13 mouse cellular contexts compared by ENCODE assay signal in the genomic region with DNA sequence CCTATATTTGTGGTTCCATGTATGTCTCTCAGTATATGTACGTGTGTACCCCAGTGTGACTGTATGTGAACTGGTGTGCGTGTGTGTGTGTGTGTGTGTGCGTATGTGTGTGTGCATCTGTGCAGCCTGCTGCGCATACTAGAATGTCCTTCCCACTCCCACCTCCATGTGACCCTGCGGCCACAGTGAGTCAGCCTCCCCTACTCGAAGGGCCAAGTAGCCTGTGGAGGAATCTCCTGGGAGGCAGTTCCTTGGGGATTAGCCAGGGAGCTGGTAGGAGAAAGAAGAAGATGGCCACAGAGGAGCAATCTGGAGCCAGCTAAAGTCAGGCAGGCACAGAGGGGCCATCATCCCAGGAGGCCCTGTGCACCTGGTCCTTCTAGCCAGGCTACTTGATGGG.
"Had no signal": no experiment of that assay in that cellular context is flagged by ENCODE, and none has a peak within 500 bp of the region (broad histone marks: within the 10 kb centered on the region; RNA-seq: fewer than 3 reads in every experiment).

No protein-coding gene starts in this region.

- H3K9me3 ChIP-seq: limb, embryonic 10.5 days; liver, embryonic 15.5 days; megakaryocyte, embryonic 14.5 days; midbrain, embryonic 12.5 days had no signal

- DNase-seq: kidney, adult 2 months; kidney, postnatal 4 days; lung, embryonic 14.5 days; lung, postnatal 14 days; right cerebral cortex, postnatal 14 days; thymus, postnatal 36 days had no signal

- H3K4me2 ChIP-seq: liver, embryonic 11.5 days; liver, embryonic 15.5 days; lung, embryonic 14.5 days; midbrain, embryonic 12.5 days had no signal

- H3K4me3 ChIP-seq: layer of hippocampus, adult 2 months; limb, embryonic 10.5 days; liver, embryonic 15.5 days; megakaryocyte, embryonic 14.5 days; midbrain, embryonic 12.5 days had no signal

- H3K36me3 ChIP-seq: limb, embryonic 10.5 days; liver, embryonic 15.5 days; midbrain, embryonic 12.5 days had no signal

- H3K27ac ChIP-seq: layer of hippocampus, adult 2 months; limb, embryonic 10.5 days; liver, embryonic 15.5 days; macrophage; midbrain, embryonic 12.5 days had no signal
